Mouse (Mus musculus): ENCODE results near the gene Dnajc6. TPM values are rescaled to one million over a fixed set of nuclear protein-coding genes. Genes with fewer than 3 reads are reported as not detected.

The Dnajc6 gene
- total RNA-seq, 2 experiments from 2014 or later, result 0.51 to 0.74 TPM

DNA sequence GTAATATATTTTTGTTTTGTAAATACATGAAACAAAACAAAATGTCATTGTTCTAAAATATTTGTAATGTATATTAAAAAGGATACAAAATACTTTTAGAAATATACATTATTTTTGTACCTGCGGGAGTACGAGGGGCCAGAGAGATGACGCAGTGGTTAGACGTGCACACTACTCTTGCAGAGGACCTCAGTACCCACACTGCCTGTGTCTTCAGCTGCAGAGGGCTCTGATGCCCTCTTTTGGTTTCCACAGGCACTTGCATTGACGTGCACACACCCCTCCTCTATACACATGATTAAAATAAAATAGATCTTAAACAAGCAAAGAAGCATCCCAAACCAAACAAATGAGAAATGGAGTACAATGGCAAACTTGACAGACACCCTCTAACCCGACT lies 146.3 kb downstream of the Dnajc6 start:
- DNase-seq, result no peak

DNA sequence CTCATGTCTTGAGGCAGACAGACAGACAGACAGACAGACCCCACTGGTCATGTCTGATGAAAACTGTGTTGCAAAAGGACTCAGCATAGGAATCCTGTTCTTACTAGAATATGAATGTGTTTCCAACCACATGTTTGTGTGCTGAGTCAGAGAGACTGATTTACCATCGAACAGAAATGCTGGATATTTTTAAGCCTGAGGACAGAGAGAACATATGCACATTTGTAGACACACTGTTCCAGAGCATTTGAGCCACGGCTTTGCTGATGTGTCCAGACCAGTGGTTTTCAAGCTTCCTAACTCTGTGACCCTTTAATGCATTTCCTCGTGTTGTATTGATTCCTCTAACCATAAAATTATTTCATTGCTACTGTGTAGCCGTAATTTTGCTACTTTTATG lies 146.8 kb downstream of the Dnajc6 start:
- DNase-seq, result no peak

DNA sequence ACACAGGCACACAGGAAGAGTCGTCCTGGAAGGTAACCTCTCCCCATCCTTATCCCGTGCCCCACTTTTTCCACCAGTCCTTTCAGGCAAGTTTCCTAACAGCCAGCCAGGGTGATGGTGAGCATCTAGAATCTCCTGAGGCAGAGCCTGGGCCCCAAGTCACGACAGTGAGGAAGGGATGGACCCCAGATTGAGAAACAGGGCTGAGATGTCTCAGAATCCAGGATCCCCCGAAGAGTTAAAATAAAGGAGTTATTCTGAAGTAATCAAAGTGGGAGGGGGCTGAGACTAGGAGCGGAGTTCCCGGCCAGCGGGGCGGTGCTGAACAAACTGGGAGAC lies 150.4 kb downstream of the Dnajc6 start:
- no peak for DNase-seq

DNA sequence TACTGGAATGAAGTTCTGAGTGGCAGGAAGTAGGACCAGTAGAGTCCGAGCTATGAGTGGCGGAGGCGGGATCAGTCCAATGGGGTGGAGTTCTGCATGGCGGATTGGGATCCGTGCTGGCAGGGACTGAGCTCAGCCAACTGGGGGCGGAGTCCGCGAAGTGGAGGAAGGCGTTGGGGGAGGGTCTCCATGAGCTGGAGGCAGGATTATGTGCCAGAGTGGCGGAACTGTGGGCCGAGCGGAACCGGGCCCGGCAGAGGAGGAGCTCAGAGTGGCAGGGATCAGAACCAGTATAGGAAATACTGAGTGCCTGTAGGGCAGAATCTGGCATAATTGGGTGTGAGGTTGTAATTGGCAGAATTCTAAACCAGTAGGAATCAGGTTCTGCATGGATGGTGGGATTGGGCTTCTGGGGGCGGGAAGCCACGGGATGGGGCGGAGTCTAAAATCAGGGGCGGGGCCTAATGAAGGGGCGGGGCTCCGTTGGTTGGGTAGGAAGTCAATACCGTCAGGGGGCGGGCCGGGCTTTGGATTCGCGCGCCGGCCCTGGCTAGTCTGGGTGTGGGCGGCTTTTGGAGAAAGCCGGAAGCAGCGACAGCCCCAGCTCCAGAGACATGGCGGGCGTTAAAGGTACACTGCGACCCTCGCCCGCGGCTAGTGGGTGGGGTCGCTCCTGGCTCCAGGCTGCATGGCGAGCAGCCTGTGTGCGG lies 150.9 kb downstream of the Dnajc6 start, which contains the start of gene Leprot:
Gene Leprot, plus strand, starts transcription at position 523 of the 710 bp plus-strand sequence.
- peak; percentile 100 for DNase-seq

DNA sequence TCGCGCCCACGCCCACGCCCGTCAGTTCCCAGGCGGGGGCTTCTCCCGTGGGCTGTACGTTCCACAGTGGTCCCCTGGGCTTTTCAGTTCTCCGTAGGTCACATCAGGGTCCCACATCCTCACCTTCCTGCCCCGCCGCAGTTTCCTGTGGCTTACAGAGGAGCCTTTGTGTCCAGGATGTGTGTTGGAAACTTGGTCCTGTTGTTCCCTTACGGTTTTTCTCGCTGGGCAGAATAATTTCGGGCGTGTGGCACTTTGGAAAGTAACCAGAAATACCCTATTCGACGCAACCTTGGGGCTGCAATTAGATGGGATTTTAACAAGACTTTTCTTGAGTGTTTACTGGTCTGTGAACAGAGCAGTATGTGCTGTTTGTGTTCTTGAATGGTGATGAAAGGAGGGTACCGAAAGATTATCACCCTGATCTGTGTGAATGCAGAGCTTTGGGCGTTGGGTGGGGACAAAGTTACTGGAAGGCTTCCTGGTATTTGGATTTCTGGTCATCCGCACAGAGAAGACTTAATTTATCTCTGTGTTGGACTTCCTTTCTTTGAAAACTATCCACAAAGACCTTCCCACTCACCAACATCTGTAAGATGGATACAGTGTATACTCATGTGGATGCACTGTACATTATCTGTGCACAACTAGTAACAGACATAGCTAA lies 151.7 kb downstream of the Dnajc6 start:
- DNase-seq, result peak; percentile 71 to 73

DNA sequence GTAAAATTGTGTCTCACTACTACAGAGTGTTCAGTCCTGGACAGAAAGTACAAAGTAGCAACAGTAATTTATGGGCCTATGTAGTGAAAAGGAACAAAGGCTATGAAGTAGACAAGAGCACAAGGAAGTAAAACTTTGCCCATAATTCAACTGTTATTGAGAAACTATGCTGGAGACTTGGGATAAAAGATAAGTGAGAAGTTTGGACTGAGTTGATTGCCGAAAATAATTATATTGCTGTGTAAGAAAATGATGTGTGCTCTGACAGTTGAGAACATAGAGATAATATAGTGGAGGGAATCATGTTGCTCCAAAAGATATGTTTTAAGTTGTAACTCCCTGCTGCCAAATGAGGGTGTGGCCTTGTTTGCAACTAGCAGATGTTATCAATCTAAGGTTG lies 152.3 kb downstream of the Dnajc6 start:
- no peak for DNase-seq

DNA sequence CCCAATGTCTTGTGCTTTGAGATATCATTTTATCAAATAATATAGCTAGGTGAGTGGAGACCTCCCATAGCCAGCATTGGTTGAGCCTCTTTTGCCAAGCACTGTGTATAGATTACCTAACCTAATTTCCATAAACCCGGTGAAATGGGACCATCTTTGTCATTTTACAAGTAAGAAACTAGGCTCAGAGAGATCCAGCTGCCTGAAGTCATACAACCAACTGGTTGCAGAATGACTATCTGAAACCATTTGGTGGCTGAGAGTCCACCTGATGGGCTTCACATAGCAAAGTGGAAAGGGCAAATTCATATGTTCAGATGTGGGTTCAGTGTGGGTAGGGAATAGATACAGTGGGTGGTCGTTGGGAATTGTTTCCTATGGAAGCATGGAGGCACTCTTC lies 154.5 kb downstream of the Dnajc6 start:
- DNase-seq, result no peak

DNA sequence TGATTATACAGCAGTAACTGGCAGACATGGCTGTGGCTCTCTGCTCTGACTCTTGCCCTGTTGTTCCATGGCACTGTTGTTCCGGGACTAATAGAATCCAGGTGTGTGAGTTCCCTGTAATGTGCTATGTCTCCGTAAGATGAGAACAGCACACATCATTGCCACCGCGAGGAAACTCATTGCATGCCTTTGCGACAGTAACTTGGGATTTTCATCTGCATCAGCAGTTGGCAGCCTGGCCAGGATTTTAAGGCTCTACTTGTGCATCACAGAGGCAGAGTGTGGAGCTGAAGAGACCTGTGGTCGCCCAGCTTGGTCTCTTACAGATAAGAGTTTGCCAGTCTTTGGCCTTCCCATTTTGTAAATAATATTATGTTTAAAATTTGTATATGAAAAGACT lies 157.8 kb downstream of the Dnajc6 start:
- DNase-seq, result no peak

DNA sequence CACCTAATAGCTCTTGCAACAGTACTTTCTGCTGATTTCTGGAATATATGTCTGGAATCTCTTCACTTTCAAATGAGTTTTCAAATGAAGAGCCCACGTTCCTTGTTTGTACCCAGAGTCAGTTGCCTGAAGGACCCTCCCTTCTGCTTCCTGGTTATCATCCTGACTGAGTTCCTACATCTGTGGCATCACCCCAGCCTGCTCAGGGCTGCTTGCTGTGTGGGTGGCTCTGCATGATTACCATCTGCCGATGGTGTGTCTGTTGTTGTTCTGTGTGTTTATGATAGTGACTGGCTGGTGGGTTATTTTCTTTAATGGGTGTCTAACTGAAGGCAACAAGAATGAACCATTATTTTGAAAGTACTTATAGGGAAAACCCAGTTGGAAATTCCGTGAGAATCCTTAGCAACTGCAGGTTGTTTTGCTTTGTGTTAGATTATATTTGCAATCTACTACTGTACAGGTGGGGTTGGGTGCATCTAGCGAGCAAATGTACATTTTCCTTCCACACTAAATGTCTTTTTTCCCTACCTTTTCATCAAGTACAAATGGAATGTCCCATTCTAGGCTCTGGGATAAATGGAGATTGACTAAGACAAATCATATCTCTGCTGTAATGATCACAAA lies 158.5 kb downstream of the Dnajc6 start:
- no peak for DNase-seq

DNA sequence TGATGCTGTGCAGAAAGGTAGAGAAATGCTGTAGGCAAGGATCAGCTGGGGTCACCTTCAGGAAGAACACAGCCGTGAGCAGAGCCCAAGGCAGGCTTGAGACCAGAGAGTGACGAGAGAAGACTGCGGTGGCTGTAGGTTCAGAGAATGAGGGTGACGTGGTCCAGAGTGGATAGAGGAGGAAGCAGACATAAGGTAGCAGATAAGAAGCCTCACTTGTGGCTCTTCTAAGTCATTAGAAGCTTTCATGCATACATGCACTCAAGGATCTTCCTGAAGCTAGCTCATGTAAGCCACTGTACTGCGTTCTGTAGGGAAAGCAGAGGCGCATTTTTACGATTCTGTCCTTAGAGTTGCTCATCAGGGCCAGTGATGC lies 159.0 kb downstream of the Dnajc6 start:
- DNase-seq, result no peak

DNA sequence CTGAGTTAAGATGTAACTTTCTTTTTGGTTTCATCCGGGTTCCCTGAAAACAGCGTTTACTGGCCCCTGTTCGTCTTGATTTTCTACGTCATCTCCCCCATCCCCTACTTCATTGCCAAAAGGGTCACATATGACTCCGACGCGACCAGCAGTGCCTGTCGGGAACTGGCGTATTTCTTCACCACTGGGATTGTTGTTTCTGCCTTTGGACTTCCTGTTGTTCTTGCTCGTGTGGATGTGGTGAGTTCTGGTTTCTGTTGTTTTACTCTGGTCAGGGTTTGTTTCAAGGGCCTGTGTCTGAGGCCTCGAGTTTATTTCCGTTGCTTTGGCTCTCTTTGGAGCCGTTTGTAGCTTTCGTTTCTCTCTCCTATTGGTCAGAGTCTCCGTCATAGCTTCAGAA lies 159.6 kb downstream of the Dnajc6 start:
- DNase-seq, result peak; percentile 49 to 70

DNA sequence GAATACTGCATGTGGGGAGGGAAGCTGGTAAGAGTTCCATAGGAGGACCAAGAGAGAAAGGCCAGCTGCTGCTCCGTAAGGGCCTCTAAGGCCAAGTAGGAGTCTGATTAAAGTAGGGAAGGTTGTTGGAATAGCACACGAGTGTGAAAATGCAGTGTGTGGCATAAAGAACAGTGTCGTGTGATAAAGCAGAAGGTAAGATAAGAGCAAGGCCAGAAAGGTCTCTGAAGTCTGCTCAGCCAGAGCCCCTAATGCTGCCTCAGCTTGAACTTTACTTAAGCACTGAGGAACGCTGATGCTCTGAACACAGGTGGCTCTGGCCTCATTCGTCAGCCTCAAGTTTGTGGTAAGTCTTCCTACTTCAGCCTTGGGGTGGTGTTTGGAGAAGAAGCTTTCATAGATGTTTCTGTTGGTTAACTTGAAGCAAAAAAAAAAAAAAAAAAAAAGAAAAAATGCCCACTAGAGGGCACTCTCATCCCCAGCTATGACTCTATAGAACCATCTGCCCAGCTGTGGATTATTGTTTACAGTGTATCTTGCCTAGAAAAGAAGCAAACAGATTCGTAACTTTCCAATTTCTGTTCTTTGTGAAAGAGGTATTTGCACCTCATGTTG lies 160.6 kb downstream of the Dnajc6 start:
- no peak for DNase-seq

DNA sequence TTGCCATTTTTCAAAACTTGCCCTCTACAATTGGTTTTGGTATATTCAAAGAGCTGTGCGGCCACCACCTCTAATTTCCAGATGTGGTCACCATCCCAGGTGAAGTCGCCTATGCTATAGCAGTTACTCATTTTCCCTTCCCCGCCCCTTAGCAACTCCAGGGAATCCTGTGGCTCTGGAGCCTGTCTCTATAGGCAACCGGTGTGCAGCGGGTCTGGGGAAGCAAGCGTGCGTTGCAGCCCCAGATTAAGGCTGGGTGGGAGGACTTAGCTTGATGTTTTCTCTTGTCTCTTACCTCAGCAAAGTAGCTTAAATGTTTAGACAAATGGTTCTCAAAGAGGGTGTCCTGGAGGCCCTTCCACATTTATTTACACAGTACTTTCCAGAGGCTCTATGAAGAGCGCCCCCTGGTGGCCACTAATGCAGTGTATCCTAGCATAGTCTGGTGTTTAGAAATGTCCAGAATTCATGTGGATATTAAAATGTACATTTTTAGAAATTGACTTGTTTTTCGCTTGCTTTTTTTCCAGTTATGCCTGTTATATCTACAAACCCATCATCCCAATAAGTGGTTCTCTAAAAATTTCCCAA lies 167.8 kb downstream of the Dnajc6 start:
- peak in 1 of 2 experiments; percentile 77 for DNase-seq

DNA sequence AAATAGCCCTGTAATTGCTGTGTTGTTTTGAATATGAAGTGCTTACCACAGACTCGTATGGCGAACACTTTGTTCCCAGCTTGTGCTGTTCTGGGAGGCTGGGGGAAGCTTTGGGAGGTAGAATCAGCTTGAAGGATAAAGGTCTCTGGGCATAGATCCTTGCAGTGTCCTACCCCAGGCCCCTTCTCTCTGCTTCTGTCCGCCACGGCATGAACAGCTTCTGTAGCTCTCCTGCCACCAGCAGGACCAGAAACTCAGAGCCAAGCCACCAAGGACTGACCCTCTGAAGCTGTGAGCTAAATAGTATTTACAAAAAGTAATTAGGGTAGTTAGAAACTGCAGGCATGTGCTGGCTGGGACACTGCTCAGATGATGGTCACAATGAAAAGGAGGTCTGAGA lies 168.3 kb downstream of the Dnajc6 start:
- no peak for DNase-seq

DNA sequence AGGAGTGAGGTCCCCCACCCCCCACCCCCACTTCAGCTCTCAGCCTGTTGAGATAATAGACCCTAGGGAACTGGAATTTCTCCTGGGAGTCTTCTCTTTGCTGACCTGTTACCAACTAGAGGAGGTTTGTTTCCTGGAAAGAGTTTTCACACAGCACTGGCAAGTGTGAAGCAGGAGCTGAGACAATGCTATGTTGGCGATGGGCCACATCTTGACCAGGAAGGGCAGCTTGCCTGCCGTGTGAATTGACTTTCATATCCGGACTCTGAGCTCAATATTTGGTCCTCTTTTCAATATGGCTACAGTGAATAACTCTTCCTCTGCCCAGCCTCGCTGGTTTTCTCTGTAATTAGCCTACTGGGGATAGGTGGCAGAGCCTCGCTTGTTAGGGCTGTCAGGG lies 172.7 kb downstream of the Dnajc6 start:
- no peak for DNase-seq

DNA sequence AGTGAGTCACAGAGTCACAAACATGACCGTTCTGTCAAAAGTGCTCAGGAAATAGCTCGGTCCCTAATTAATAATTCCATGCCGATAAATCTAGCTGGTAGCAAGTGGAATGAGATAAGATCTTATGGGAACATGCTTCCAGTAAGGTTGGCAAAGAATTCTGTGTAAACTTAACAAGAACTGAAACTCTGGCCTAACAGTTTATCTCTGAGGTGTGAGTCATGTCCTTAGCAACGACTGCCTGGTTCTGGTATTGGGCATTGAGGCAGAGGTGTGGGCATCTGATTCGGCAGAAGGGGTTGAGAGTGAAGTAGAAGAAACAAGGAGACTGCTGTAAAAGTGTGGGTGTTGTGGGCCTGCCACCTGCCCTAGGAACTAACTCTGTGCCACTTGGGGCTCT lies 173.4 kb downstream of the Dnajc6 start:
- no peak for DNase-seq

DNA sequence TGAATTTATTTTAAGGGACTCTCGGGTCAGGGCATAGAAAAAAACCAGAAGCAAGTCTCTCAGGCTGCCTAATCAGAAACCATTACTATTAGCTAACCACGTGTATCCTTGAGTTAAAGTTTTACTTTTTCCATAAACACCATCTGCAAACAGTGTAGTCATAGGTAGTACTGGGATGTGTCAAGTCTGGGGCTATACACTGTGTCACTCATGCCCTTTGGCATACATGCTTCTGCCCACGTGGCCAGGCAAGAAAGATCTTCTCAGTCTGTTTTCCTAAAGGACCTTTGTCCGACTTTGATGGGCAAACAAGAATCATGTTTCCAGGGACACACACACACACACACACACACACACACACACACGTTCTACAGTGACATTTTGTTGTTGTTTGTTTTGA lies 178.3 kb downstream of the Dnajc6 start:
- DNase-seq, result no peak

DNA sequence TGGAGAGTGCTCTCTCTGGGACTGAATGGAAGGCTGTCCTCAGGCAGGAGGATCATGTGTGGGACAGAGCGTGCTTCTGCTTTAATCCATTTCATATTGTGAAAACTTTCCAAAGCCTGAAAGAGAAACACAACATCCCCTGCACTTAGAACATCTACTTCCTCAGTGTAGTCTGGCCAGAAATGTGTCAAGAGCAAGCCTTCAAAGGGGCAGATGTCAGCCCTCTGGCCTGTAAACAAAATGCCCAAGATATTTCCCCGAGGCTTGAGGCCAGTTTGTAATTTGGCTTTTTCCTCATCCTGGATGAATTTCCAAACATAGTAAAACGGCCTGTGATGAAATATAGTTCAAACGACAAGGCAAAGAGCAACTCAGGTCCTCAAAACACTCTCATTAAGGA lies 179.3 kb downstream of the Dnajc6 start:
- DNase-seq, result peak; percentile 64 to 78

DNA sequence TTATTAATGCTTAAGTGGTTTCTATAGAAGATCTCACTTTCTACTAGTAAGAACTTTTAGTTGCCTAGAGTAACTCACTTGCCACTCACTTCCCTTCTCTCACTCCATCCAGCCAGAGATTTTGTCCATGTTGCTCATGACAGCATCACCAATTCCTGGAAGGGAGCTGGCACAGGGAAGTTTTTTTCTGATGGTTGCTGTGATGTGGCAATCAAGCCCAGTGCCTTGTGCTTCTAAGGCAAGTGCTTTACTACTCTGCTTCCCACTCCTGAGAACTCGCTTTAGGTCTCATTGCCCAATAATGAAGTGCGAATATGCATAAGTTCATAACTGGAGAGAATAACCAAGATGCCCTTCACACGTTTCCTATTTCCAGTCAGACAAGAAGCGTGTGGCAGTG lies 186.2 kb downstream of the Dnajc6 start:
- DNase-seq, result no peak

DNA sequence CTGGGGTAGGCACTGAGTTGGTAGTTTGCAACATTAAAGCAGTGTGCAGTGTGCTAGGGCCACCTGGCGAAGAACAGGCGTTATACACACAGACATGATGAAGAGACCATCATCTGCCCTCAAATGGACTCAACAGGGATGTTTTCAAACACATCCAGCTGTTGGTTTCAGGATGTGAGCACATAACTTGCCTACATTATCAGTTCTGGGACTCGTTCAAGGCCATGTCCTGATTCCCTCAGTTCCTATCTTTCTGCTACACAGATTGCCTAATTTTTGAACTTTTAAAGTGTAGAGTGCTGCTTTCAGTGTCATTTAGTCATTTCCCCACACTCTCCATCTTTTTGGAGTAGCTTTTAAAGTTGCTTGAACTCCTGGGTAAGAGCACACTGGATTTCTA lies 186.6 kb downstream of the Dnajc6 start:
- DNase-seq, result peak; percentile 35 to 58

DNA sequence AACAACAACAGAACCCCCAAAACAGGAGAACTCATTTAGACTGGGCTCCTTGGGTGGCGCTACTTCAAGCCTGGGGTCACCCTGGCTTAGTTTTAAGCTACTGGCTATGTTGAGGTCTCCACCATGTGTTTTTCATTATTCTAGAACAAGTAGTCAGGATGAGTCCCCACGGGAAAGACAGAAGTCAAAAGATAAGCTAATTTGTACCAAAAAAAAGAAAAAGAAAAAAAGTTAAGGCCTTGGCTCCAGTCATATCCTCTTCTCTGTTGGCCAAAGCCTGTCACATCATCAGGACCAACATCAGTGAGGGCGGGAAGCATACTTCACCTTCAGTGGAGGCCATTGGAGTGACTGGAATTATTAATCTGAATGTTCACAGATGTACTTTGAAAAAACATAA lies 188.4 kb downstream of the Dnajc6 start:
- peak; percentile 25 to 40 for DNase-seq

DNA sequence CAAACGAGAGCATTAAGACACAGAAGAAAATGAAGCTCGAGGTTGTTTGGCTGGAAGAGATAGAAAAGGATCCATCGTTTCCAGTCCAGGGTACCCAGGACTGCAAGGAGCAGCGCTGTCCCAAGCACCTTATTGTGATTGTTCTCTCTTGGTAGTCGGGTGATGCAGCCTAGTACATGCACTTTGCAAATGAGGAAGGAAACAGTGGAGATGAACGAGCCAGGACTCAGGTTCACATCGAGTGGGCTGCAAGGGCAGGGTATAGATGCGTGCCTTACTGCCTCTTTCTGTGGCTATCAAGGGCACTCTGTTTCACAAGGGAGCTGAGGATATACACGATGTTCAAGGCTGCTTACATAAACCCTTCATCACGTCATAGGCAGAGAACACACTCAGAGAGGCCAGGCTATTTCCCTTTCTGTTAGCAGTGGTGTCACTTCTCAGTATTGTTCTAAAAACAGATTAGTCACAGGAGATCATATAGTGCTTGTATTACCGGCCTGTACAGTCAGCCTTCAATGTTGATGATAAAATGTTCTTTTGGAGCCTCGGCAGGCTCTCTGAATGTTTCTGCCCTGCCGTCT lies 189.9 kb downstream of the Dnajc6 start:
- no peak for DNase-seq

DNA sequence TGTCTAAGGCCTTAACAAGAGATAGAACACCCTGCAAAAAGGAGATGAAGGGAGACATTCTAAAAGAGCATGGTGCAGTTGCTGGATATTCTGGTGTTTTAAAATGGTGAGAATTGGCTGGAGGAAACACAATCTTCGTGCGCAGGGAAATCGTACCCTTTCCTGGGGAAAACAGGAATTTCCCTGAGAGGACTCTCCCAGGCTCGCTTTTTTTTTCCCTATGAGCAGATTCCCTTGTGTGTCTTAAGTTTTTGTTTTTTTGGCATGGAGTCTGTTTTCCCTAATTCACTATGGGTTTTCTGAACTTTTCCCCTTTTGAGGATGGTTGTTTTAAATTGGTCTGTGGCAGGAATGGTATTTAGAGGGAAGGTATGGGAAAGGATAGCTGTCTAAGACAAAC lies 192.8 kb downstream of the Dnajc6 start:
- DNase-seq, result no peak

Measured in heart, adult 18-20 months (tissue).